Mouse (Mus musculus) heart, adult 11 months (tissue): ENCODE measurements at regions not wholly inside any gene's neighbourhood (a gene's known extent, or its start where the extent isn't known, plus 50 kb on each side); places are given as distances from the start of the nearest gene placed in this dataset.

ENCODE experiments used
- DNase-seq: peaks from one replicate; pipeline ENCODE4 v3.0.0; 2022

DNA sequence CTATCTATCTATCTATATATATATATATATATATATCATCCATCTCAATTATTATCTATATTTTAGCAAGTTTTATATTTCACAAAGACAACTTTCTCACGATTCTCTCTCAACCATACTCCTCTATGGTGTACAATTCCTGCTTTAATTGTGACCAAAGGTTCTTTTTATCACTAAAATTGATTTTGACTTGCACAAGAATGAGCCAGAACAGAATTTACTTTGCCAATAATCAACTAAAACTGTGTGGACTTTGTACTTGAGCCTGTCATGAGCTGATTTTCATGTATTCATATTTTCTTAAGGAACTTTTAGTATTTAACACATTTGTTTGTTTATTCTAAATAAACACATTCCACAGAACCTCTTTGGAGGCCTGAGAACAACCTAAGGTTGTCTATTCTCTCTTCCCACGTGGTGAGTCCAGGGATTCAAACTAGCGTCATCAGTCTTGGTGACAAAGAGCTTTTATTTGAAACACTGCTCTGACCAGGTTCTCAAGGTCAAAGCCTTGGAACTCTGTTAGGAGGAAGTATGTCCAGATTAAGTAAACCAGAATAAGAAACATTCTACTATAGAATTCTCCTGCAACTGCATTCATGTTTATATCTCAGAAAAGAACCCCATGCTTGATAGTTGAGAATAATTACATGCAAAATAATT, 207.7 kb downstream of the Gm11146 start:
- no peak for DNase-seq

DNA sequence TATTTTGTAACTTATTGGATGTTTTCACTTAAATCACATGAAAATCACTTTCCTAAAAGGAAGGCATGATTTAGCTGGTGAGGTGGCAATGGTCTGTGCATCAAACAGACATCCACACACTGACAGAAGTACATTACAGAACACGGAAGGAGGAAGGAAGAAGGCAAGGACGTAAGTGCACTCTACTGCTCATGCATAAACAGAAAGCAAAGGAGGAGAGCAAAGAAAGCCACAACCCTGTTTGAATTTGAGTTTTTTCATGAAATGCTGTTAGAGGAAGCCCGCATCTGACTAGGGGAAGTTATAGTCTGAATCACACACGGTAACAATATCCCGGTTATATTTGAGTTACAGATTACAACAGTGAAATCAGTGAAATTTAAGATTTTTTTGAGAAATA, 208.4 kb downstream of the Gm11146 start:
- DNase-seq = no peak

GRCm38 (mm10) chr16:77392205-77392604, 209.7 kb downstream of the Gm11146 start:
- no peak for DNase-seq

- DNase-seq = peak; percentile 52
Observed at GRCm38 (mm10) chr16:77384021-77384729, 217.7 kb downstream of the Gm11146 start.

GRCm38 (mm10) chr16:77382790-77383189, 219.1 kb downstream of the Gm11146 start:
- DNase-seq = no peak

GRCm38 (mm10) chr16:77372768-77373167, 229.1 kb downstream of the Gm11146 start:
- DNase-seq = peak; percentile 92

DNA sequence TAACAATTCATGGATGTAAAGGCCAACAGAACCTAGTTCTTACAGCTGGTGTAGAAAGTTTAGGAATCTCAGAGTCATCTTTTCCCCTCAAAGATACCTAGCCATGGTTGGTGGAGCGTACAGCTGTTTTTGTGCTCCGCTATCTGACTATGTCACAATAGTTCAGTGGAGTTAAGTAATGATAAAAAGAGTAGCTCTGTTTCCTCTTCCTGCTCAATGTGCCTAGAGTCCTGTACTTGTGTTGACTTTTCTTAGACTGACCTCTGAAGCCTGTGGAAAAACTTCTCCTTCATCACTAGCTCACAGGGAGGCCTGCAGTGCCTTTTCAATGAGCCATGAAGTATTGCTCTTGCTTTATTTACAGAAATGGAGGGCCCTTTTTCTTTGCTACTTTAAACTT, 232.1 kb downstream of the Gm11146 start:
- peak; percentile 87 for DNase-seq

DNA sequence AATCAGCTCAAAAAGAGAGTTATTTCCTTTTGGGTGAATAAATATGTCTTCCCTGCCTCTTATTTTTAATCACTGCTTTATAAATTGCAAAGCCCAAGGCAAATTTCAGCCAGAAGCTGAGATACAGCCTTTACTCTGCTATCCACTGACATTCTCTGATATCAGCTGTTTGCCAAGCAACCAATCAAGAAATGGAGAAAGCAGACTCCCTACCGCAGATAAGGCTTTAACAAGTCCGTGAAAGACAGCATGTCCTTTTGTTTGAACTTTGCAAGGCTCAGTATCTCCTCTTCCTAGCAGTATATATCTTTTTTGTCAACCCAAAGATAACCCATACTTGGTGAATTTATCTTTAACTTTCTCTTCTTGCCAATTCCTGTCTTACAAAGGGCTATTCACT, 236.6 kb downstream of the Gm11146 start:
- no peak for DNase-seq

GRCm38 (mm10) chr16:77364439-77364838, 237.5 kb downstream of the Gm11146 start:
- DNase-seq = no peak

GRCm38 (mm10) chr16:77359190-77359589, 242.7 kb downstream of the Gm11146 start:
- peak; percentile 59 for DNase-seq

- DNase-seq = no peak
Observed at GRCm38 (mm10) chr16:77355260-77355659, 246.6 kb downstream of the Gm11146 start.

- DNase-seq = no peak
Observed at GRCm38 (mm10) chr16:77354201-77354712, 247.6 kb downstream of the Gm11146 start.

DNA sequence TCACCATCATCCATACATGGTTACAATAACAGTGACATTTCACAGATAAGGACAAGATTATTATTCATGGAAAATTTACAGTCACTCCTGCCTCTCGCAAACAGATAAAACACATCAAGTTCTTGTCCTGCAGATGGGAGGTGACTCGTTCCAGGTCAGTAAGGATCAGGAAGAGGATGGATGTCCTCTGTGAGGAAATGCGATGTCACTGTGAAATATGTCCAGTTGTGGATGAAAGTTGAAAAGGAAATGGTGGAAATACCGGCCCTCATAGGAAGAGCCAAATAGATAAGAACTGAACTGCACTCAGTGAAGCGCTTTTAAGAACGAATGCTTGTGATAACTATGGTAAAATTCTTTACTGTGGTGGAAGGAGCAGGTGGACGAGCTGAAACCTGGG, 255.8 kb downstream of the Gm11146 start:
- DNase-seq = peak; percentile 76

DNA sequence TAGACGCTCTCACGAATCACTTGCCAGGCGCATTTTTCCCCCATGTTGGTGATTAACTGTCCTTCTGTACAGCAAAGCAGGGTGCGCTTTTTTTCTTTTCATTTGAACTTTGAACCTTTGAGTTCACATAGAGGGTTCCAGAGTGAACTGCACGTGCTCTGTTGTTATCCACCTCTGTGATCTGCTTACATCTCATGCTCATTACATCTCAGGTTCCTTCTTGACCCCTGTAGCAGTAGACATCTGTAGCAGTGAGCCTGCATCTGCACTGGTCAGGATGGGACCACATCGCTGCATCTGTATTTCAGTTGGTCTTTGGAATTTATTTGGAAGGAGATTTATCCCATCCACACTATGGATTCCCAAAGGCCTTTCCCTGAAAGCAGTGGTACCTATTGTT, 269.6 kb downstream of the Gm11146 start:
- no peak for DNase-seq

DNA sequence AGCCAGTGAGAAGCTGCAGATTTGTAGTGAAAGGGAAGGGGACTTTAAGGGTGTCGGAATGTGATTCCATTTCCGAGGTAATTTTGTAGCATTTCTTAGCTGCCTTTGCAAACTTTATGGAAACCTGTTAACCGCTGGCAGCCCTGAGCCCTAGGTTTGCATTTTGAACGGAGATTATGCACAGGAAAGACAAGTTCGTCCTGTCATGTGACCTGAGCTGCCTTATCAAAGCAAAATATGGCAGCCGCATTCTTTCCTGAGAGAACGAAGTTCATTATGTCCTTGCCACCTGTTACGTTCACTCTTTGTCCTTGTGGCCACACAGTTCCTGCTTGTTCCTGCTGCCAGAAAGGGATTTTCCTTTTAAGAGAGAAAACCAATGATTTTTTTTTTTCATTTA, 270.9 kb downstream of the Gm11146 start:
- peak; percentile 94 for DNase-seq

DNA sequence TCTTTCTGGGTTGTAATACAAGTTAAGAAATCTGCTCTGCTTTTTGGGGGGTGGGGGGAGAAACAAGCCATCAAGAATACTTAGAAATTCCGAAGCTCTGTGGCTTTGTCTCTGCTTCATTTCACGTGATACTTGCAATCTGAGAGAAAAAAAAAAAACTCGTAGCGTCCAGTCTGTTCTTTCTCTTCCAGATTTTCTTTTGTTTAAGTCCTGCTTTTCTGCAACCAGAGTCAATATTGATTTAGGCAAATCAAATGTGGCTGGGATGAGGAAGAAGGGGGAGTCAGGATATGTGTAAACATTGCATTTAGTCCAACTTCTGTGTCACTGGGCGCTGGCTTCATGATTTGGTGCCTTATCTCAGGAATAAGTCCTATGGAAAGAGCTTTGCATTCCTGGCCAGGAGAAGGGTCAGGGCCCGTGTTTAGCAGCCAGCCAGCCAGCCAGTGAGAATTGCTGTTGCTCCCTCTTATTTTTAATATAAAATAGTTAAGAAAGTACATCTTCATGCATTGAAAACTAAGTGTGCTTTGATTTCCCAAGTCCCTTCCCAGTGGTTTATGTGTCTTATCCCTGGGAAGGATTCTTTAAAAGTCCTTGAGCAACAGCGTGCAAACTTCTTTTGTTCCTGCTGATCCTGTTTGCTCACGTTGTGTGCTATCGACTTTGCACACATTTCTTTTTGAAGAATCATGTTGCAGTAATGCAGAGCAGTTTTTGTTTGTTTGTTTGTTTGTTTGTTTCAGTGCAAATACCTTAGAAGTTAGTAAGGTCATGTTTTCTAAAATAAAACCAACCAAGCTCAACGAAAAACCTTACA, 272.0 kb downstream of the Gm11146 start:
- peak; percentile 95 for DNase-seq

- peak; percentile 95 for DNase-seq
Observed at GRCm38 (mm10) chr16:77329160-77329691, 272.7 kb downstream of the Gm11146 start.

- DNase-seq = no peak
Observed at GRCm38 (mm10) chr16:77328628-77329159, 273.2 kb downstream of the Gm11146 start.

DNA sequence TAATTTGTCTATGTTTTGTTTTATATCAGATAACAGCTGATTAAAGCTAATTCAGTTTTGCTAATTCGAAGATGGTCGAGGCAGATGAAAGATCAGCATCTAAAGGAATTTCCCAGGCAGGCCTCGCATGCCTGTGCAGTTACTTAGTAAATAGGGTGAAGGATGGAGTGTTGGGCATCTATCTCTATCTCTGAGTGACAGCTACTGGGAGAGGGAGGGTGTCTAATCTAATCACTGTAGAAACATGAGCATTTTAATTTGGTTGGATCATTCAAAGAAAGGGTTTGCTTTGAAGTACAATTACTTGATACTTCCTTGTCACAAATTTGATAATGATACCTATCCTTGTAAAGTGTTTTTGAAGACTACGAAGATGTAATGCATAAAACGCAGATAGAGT, 273.8 kb downstream of the Gm11146 start:
- no peak for DNase-seq

DNA sequence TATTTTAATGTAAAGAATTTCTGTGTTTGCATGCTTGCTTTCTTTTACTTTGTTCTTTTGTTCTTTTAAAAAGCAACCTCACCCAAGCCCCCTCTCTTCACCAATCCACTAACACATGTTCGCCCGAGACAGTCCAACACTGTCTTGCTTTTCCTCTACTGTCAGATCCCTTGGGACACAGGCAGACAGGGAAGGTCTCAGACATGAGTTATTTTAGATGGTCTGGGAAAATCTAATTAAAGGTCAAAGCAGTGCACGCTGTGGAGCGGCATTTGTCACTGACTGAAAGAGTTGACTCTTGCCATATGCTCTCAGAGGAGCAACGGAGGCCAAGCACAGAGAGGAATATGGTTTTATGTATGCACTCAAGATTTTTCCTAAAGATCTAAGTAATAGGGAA, 279.6 kb downstream of the Gm11146 start:
- DNase-seq = peak; percentile 89

- peak; percentile 85 for DNase-seq
Observed at GRCm38 (mm10) chr16:77318150-77318549, 283.7 kb downstream of the Gm11146 start.

- DNase-seq = peak; percentile 24
Observed at GRCm38 (mm10) chr16:77315354-77315753, 286.5 kb downstream of the Gm11146 start.

DNA sequence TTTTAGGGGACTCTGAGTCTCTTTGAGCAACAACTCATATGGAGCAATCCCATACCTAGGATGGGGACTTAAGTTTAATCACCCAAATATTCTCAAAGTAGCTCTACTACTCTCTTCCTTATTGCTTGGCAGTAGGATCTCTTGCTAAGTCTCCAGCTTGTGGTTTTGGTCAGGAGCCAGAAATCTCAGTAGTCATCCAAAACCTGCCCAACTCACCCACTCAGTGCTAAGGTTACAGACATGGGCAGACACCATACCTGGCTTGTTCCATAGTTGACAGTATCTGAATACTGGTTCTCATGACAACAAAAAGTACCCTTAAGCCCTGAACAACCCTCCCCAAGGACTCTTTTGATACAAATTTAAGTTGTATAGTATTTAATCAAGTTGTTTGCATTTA, 288.7 kb downstream of the Gm11146 start:
- DNase-seq = peak; percentile 63
